Mouse (Mus musculus): ENCODE data around the gene Espn. TPM values are rescaled to one million over a fixed set of nuclear protein-coding genes. Genes with fewer than 3 reads are reported as not detected.
A peak's percentile ranks its signal among the peaks of the same experiment; 100 is the strongest.

Gene Espn
- polyA plus RNA-seq, 1 experiment from 2014 or later: 32.9 TPM

- no peak overlapping the region for H3K4me3 ChIP-seq (replicated peaks; ENCODE audit: low read depth, low read length)
- no peaks in the 10 kb centered on the region for H3K36me3 ChIP-seq (ENCODE audit: insufficient read depth, low read length)
- WGBS: 63% methylated on average over 4 of the region's 4 CpGs
- H3K9me3 ChIP-seq (replicated peaks; ENCODE audit: low read length): no peaks in the 10 kb centered on the region
- ATAC-seq (replicated peaks; ENCODE audit: low FRiP score, low read depth) (no peak), DNase-seq (ENCODE audit: low spot score) (no peak)
- no peak for TF ChIP-seq CTCF (IDR thresholded peaks at IDR 0.05; ENCODE audit: low read depth)
- H3K4me1 ChIP-seq (replicated peaks; ENCODE audit: insufficient read depth, low read length): 0 out of 2 replicates have a peak, but pooled peaks cover 4% of the 10 kb centered on the region
- no peak overlapping the region for H3K27ac ChIP-seq
- no peaks in the 10 kb centered on the region for H3K27me3 ChIP-seq (ENCODE audit: insufficient read depth, low read length)
- H3K9ac ChIP-seq (ENCODE audit: low read depth, low read length): no peak overlapping the region
- H3K4me2 ChIP-seq (ENCODE audit: low read length): no peak overlapping the region
Observed at GRCm38 (mm10) chr4:152192569-152192968, 40.4 kb upstream of the Espn start.

GRCm38 (mm10) chr4:152190701-152191100, 38.5 kb upstream of the Espn start:
- Histone ChIP-seq H3K4me1 (replicated peaks; ENCODE audit: insufficient read depth, low read length) (peaks cover 18% of the 10 kb centered on the region; the same call in 1 of the 2 replicates), H3K36me3 (ENCODE audit: insufficient read depth, low read length) (no peaks in the 10 kb centered on the region), H3K4me2 (ENCODE audit: low read length) (no peak overlapping the region), H3K27ac (no peak overlapping the region), H3K9ac (ENCODE audit: low read depth, low read length) (no peak overlapping the region), H3K4me3 (replicated peaks; ENCODE audit: low read depth, low read length) (no peak overlapping the region), H3K9me3 (replicated peaks; ENCODE audit: low read length) (no peaks in the 10 kb centered on the region), H3K27me3 (ENCODE audit: insufficient read depth, low read length) (no peaks in the 10 kb centered on the region)
- ATAC-seq (replicated peaks; ENCODE audit: low FRiP score, low read depth) (no peak), DNase-seq (ENCODE audit: low spot score) (peak; percentile 18)
- no peak for TF ChIP-seq CTCF (IDR thresholded peaks at IDR 0.05; ENCODE audit: low read depth)
- 51% methylated on average over 5 of the region's 5 CpGs for WGBS

GRCm38 (mm10) chr4:152190096-152190653, 38.0 kb upstream of the Espn start:
- H3K27ac ChIP-seq: no peak overlapping the region
- ATAC-seq (replicated peaks; ENCODE audit: low FRiP score, low read depth) (no peak), DNase-seq (ENCODE audit: low spot score) (no peak)
- H3K4me2 ChIP-seq (ENCODE audit: low read length): no peak overlapping the region
- no peak overlapping the region for H3K4me3 ChIP-seq (replicated peaks; ENCODE audit: low read depth, low read length)
- H3K4me1 ChIP-seq (replicated peaks; ENCODE audit: insufficient read depth, low read length): peaks cover 18% of the 10 kb centered on the region; the same call in 1 of the 2 replicates
- 51% methylated on average over 11 of the region's 11 CpGs for WGBS
- no peaks in the 10 kb centered on the region for H3K9me3 ChIP-seq (replicated peaks; ENCODE audit: low read length)
- no peaks in the 10 kb centered on the region for H3K27me3 ChIP-seq (ENCODE audit: insufficient read depth, low read length)
- H3K9ac ChIP-seq (ENCODE audit: low read depth, low read length): no peak overlapping the region
- no peaks in the 10 kb centered on the region for H3K36me3 ChIP-seq (ENCODE audit: insufficient read depth, low read length)
- TF ChIP-seq CTCF (IDR thresholded peaks at IDR 0.05; ENCODE audit: low read depth): no peak

- 78% methylated on average over 4 of the region's 4 CpGs for WGBS
- H3K36me3 ChIP-seq (ENCODE audit: insufficient read depth, low read length): no peaks in the 10 kb centered on the region
- H3K4me1 ChIP-seq (replicated peaks; ENCODE audit: insufficient read depth, low read length): peaks cover 18% of the 10 kb centered on the region; the same call in 1 of the 2 replicates
- DNase-seq (ENCODE audit: low spot score) (no peak), ATAC-seq (replicated peaks; ENCODE audit: low FRiP score, low read depth) (no peak)
- no peak overlapping the region for H3K4me3 ChIP-seq (replicated peaks; ENCODE audit: low read depth, low read length)
- H3K9ac ChIP-seq (ENCODE audit: low read depth, low read length): no peak overlapping the region
- no peak overlapping the region for H3K4me2 ChIP-seq (ENCODE audit: low read length)
- no peaks in the 10 kb centered on the region for H3K27me3 ChIP-seq (ENCODE audit: insufficient read depth, low read length)
- H3K27ac ChIP-seq: no peak overlapping the region
- no peaks in the 10 kb centered on the region for H3K9me3 ChIP-seq (replicated peaks; ENCODE audit: low read length)
- TF ChIP-seq CTCF (IDR thresholded peaks at IDR 0.05; ENCODE audit: low read depth): no peak
Observed at GRCm38 (mm10) chr4:152189691-152190090, 37.5 kb upstream of the Espn start.

GRCm38 (mm10) chr4:152189071-152189470, 36.9 kb upstream of the Espn start:
- peaks cover 18% of the 10 kb centered on the region; the same call in 1 of the 2 replicates for H3K4me1 ChIP-seq (replicated peaks; ENCODE audit: insufficient read depth, low read length)
- no peaks in the 10 kb centered on the region for H3K9me3 ChIP-seq (replicated peaks; ENCODE audit: low read length)
- H3K27me3 ChIP-seq (ENCODE audit: insufficient read depth, low read length): no peaks in the 10 kb centered on the region
- no peak overlapping the region for H3K27ac ChIP-seq
- no peak overlapping the region for H3K4me3 ChIP-seq (replicated peaks; ENCODE audit: low read depth, low read length)
- DNase-seq (ENCODE audit: low spot score) (no peak), ATAC-seq (replicated peaks; ENCODE audit: low FRiP score, low read depth) (no peak)
- no peak overlapping the region for H3K9ac ChIP-seq (ENCODE audit: low read depth, low read length)
- no peak overlapping the region for H3K4me2 ChIP-seq (ENCODE audit: low read length)
- no peaks in the 10 kb centered on the region for H3K36me3 ChIP-seq (ENCODE audit: insufficient read depth, low read length)
- WGBS: 91% methylated on average over 6 of the region's 6 CpGs
- TF ChIP-seq CTCF (IDR thresholded peaks at IDR 0.05; ENCODE audit: low read depth): no peak

- H3K4me2 ChIP-seq (ENCODE audit: low read length): no peak overlapping the region
- TF ChIP-seq CTCF (IDR thresholded peaks at IDR 0.05; ENCODE audit: low read depth): no peak
- DNase-seq (ENCODE audit: low spot score): no peak
- no peak overlapping the region for H3K27ac ChIP-seq
- H3K4me3 ChIP-seq (replicated peaks; ENCODE audit: low read depth, low read length): no peak overlapping the region
- H3K9me3 ChIP-seq (replicated peaks; ENCODE audit: low read length): no peaks in the 10 kb centered on the region
- H3K36me3 ChIP-seq (ENCODE audit: insufficient read depth, low read length): no peaks in the 10 kb centered on the region
- no peaks in the 10 kb centered on the region for H3K27me3 ChIP-seq (ENCODE audit: insufficient read depth, low read length)
- WGBS: 96% methylated on average over 2 of the region's 2 CpGs
- no peak for ATAC-seq (replicated peaks; ENCODE audit: low FRiP score, low read depth)
- H3K9ac ChIP-seq (ENCODE audit: low read depth, low read length): no peak overlapping the region
- H3K4me1 ChIP-seq (replicated peaks; ENCODE audit: insufficient read depth, low read length): peaks cover 18% of the 10 kb centered on the region; the same call in 1 of the 2 replicates
Observed at GRCm38 (mm10) chr4:152188651-152189050, 36.5 kb upstream of the Espn start.

- WGBS: 71% methylated on average over 9 of the region's 9 CpGs
- no peak overlapping the region for H3K27ac ChIP-seq
- 0 out of 2 replicates have a peak overlapping the region, but pooled peaks have one; percentile 19 for H3K4me2 ChIP-seq (ENCODE audit: low read length)
- no peak for TF ChIP-seq CTCF (IDR thresholded peaks at IDR 0.05; ENCODE audit: low read depth)
- H3K4me1 ChIP-seq (replicated peaks; ENCODE audit: insufficient read depth, low read length): peaks cover 18% of the 10 kb centered on the region; the same call in 1 of the 2 replicates
- ATAC-seq (replicated peaks; ENCODE audit: low FRiP score, low read depth) (no peak), DNase-seq (ENCODE audit: low spot score) (no peak)
- H3K9ac ChIP-seq (ENCODE audit: low read depth, low read length): no peak overlapping the region
- H3K9me3 ChIP-seq (replicated peaks; ENCODE audit: low read length): no peaks in the 10 kb centered on the region
- no peaks in the 10 kb centered on the region for H3K27me3 ChIP-seq (ENCODE audit: insufficient read depth, low read length)
- no peak overlapping the region for H3K4me3 ChIP-seq (replicated peaks; ENCODE audit: low read depth, low read length)
- H3K36me3 ChIP-seq (ENCODE audit: insufficient read depth, low read length): no peaks in the 10 kb centered on the region
Observed at GRCm38 (mm10) chr4:152187142-152187541, 35.0 kb upstream of the Espn start.

Data from kidney, postnatal 0 days (tissue).